Mouse (Mus musculus) adrenal gland, postnatal 14 days (tissue): Measurements from ENCODE around the gene Gbf1. TPM values are rescaled to one million over a fixed set of nuclear protein-coding genes. Genes with fewer than 3 reads are reported as not detected.
A peak's percentile ranks its signal among the peaks of the same experiment; 100 is the strongest.

Experiments
- DNase-seq: peaks from one replicate; pipeline ENCODE4 v3.0.0; 2021; ENCODE audit warnings: mixed read lengths
- total RNA-seq: library from RNA; stranded (reverse); gene quantifications from 2 replicates; pipeline ENCODE4 v1.2.3, GENCODE M21; 2021

Gene Gbf1
- total RNA-seq, 1 experiment from 2014 or later: 62.8 TPM

GRCm38 (mm10) chr19:46223118-46223517 is 70.8 kb downstream of the Gbf1 start:
- no peak for DNase-seq

- no peak for DNase-seq
These were observed 72.6 kb downstream of the Gbf1 start for GRCm38 (mm10) chr19:46224882-46225281.

- DNase-seq: no peak
These were observed 73.2 kb downstream of the Gbf1 start for GRCm38 (mm10) chr19:46225506-46225905.

- no peak for DNase-seq
These were observed 74.0 kb downstream of the Gbf1 start for GRCm38 (mm10) chr19:46226295-46226694.

GRCm38 (mm10) chr19:46227300-46227699 is 75.0 kb downstream of the Gbf1 start:
- no peak for DNase-seq

GRCm38 (mm10) chr19:46234450-46234849 is 82.1 kb downstream of the Gbf1 start:
- DNase-seq: no peak

GRCm38 (mm10) chr19:46236658-46237057 is 84.3 kb downstream of the Gbf1 start:
- DNase-seq: no peak

GRCm38 (mm10) chr19:46240246-46240645 is 87.9 kb downstream of the Gbf1 start:
- no peak for DNase-seq

- DNase-seq: no peak
These were observed 90.1 kb downstream of the Gbf1 start for GRCm38 (mm10) chr19:46242416-46242815.

GRCm38 (mm10) chr19:46244628-46245027 is 92.3 kb downstream of the Gbf1 start:
- no peak for DNase-seq

GRCm38 (mm10) chr19:46248991-46249390 is 96.7 kb downstream of the Gbf1 start:
- DNase-seq: peak; percentile 51

GRCm38 (mm10) chr19:46254163-46254752 is 101.9 kb downstream of the Gbf1 start:
- peak; percentile 59 for DNase-seq

- DNase-seq: no peak
These were observed 112.5 kb downstream of the Gbf1 start for GRCm38 (mm10) chr19:46264762-46265161.

- peak; percentile 39 for DNase-seq
These were observed 123.0 kb downstream of the Gbf1 start for GRCm38 (mm10) chr19:46275307-46275706.

- no peak for DNase-seq
These were observed 130.0 kb downstream of the Gbf1 start for GRCm38 (mm10) chr19:46282081-46282849.

- DNase-seq: no peak
These were observed 132.4 kb downstream of the Gbf1 start for GRCm38 (mm10) chr19:46284686-46285085.

GRCm38 (mm10) chr19:46285631-46286030 is 133.3 kb downstream of the Gbf1 start:
- no peak for DNase-seq

GRCm38 (mm10) chr19:46286047-46286446 is 133.7 kb downstream of the Gbf1 start:
- no peak for DNase-seq

GRCm38 (mm10) chr19:46286926-46287325 is 134.6 kb downstream of the Gbf1 start:
- DNase-seq: no peak

GRCm38 (mm10) chr19:46287566-46287965 is 135.3 kb downstream of the Gbf1 start:
- DNase-seq: no peak

- peak; percentile 58 for DNase-seq
These were observed 138.3 kb downstream of the Gbf1 start for GRCm38 (mm10) chr19:46290535-46291105.

GRCm38 (mm10) chr19:46296938-46297337 is 144.6 kb downstream of the Gbf1 start:
- no peak for DNase-seq

GRCm38 (mm10) chr19:46300294-46301045 is 148.2 kb downstream of the Gbf1 start:
- no peak for DNase-seq
